Mouse (Mus musculus) gastrocnemius, postnatal 4 days (tissue): ENCODE measurements around the gene Arhgap21. TPM values are rescaled to one million over a fixed set of nuclear protein-coding genes. Genes with fewer than 3 reads are reported as not detected.

ENCODE experiments used
- DNase-seq, 2 experiments: peaks; one replicate each; pipeline ENCODE4 v3.0.0; 2021 to 2022; ENCODE audit warnings: low spot score in 2 of 2, mixed read lengths in 2 of 2
- long read RNA-seq, 2 experiments: library from polyadenylated mRNA; stranded (forward); transcript quantifications; one replicate each; pipeline ENCODE4 v2.0.0; 2021
- total RNA-seq, 2 experiments: library from RNA; stranded (reverse); gene quantifications; 2 replicates each; pipeline ENCODE4 v1.2.3; 2021

Arhgap21 gene
- total RNA-seq: 10 to 100 TPM; 87.5 to 91.7 TPM
- long read RNA-seq, experiment 1, full-length matches to known transcripts: 1 of 15 reads
- long read RNA-seq, experiment 1, partial matches to known transcripts: 5 of 15 reads
- long read RNA-seq, experiment 1, other reads (novel, unspliced or antisense): 9 of 15 reads
- long read RNA-seq, experiment 2, partial matches to known transcripts: 6 of 24 reads
- long read RNA-seq, experiment 2, other reads (novel, unspliced or antisense): 18 of 24 reads

- peak; percentile 79 to 89 for DNase-seq
These were observed at the start of gene Arhgap21 for GRCm38 (mm10) chr2:20968441-20969200. Arhgap21 (minus strand) TSS chr2:20968881.

GRCm38 (mm10) chr2:21016589-21016988, 47.9 kb upstream of the Arhgap21 start:
- DNase-seq: no peak

- no peak for DNase-seq
These were observed 42.2 kb upstream of the Arhgap21 start for GRCm38 (mm10) chr2:21010806-21011397.

GRCm38 (mm10) chr2:21010219-21010618, 41.5 kb upstream of the Arhgap21 start:
- DNase-seq: no peak

GRCm38 (mm10) chr2:21009258-21010140, 40.8 kb upstream of the Arhgap21 start:
- DNase-seq: no peak

GRCm38 (mm10) chr2:21002538-21002937, 33.9 kb upstream of the Arhgap21 start:
- DNase-seq: no peak

GRCm38 (mm10) chr2:21001156-21001555, 32.5 kb upstream of the Arhgap21 start:
- DNase-seq: no peak

GRCm38 (mm10) chr2:20995547-20995946, 26.9 kb upstream of the Arhgap21 start:
- no peak for DNase-seq

- no peak for DNase-seq
These were observed 22.8 kb upstream of the Arhgap21 start for GRCm38 (mm10) chr2:20991508-20991907.

- DNase-seq: no peak
These were observed 22.2 kb upstream of the Arhgap21 start for GRCm38 (mm10) chr2:20990907-20991306.

- no peak for DNase-seq
These were observed 21.4 kb upstream of the Arhgap21 start for GRCm38 (mm10) chr2:20990056-20990455.

- no peak for DNase-seq
These were observed 19.1 kb upstream of the Arhgap21 start for GRCm38 (mm10) chr2:20987822-20988221.

GRCm38 (mm10) chr2:20978726-20979125, 10.0 kb upstream of the Arhgap21 start:
- DNase-seq: no peak

- DNase-seq: no peak
These were observed 8.4 kb upstream of the Arhgap21 start for GRCm38 (mm10) chr2:20977051-20977450.

- DNase-seq: no peak
These were observed 4.8 kb upstream of the Arhgap21 start for GRCm38 (mm10) chr2:20973513-20973912.

GRCm38 (mm10) chr2:20972180-20972579, 3.5 kb upstream of the Arhgap21 start:
- no peak for DNase-seq

- DNase-seq: no peak
These were observed 2.9 kb upstream of the Arhgap21 start for GRCm38 (mm10) chr2:20971628-20972027.

GRCm38 (mm10) chr2:20969201-20970200, 820 bp upstream of the Arhgap21 start:
- DNase-seq: peak; percentile 84 to 94

GRCm38 (mm10) chr2:20967646-20968351, 882 bp downstream of the Arhgap21 start:
- DNase-seq: peak; percentile 24 to 44
